Mouse (Mus musculus) activated CD4-positive, CD25-positive, alpha-beta regulatory T cell, adult 4 months (primary cell): Measurements from ENCODE around the gene Prpf39. TPM values are rescaled to one million over a fixed set of nuclear protein-coding genes. Genes with fewer than 3 reads are reported as not detected.

Source experiments
- ATAC-seq: one replicate; pipeline ENCODE4 v1.8.0; 2017
- polyA plus RNA-seq, 2 experiments: library from polyadenylated mRNA; unstranded; fragments of 100-300 nt; shearing (Covaris generic); gene quantifications; one replicate each; pipeline ENCODE4 v1.2.1; 2017

Gene Prpf39
- 10 to 100 TPM; 77.3 to 77.5 TPM for polyA plus RNA-seq

- ATAC-seq, result peak; percentile 77
Measured at GRCm38 (mm10) chr12:65036190-65036870, at the start of gene Prpf39. Gene Prpf39, plus strand, starts transcription at chr12:65036333.

- no peak for ATAC-seq
Measured at GRCm38 (mm10) chr12:65007725-65008124, 28.4 kb upstream of the Prpf39 start.

- no peak for ATAC-seq
Measured at GRCm38 (mm10) chr12:65022842-65023241, 13.3 kb upstream of the Prpf39 start.

- ATAC-seq, result peak; percentile 20
Measured at GRCm38 (mm10) chr12:65035839-65036189, 319 bp upstream of the Prpf39 start.

- no peak for ATAC-seq
Measured at GRCm38 (mm10) chr12:65036892-65037545, 886 bp downstream of the Prpf39 start.

- ATAC-seq, result peak; percentile 38
Measured at GRCm38 (mm10) chr12:65037546-65037937, 1.4 kb downstream of the Prpf39 start.

- peak; percentile 75 for ATAC-seq
Measured at GRCm38 (mm10) chr12:65048799-65049198, 12.7 kb downstream of the Prpf39 start.

- ATAC-seq, result no peak
Measured at GRCm38 (mm10) chr12:65058203-65058602, 22.1 kb downstream of the Prpf39 start.

- ATAC-seq, result peak; percentile 13
Measured at GRCm38 (mm10) chr12:65061082-65061481, 24.9 kb downstream of the Prpf39 start.

- ATAC-seq, result peak; percentile 98
Measured at GRCm38 (mm10) chr12:65065241-65065640, 29.1 kb downstream of the Prpf39 start.

GRCm38 (mm10) chr12:65066234-65066633 is 30.1 kb downstream of the Prpf39 start:
- no peak for ATAC-seq

GRCm38 (mm10) chr12:65068409-65068808 is 32.3 kb downstream of the Prpf39 start:
- no peak for ATAC-seq

- peak; percentile 3 for ATAC-seq
Measured at GRCm38 (mm10) chr12:65072911-65073610, 36.9 kb downstream of the Prpf39 start.

- peak; percentile 89 for ATAC-seq
Measured at GRCm38 (mm10) chr12:65073611-65074178, 37.6 kb downstream of the Prpf39 start, which contains the start of gene Fkbp3. Gene Fkbp3, minus strand, starts transcription at chr12:65074007.

- ATAC-seq, result no peak
Measured at GRCm38 (mm10) chr12:65074651-65075050, 38.5 kb downstream of the Prpf39 start.

GRCm38 (mm10) chr12:65075085-65075732 is 39.1 kb downstream of the Prpf39 start, which contains the start of gene Fancm:
Gene Fancm, plus strand, starts transcription at chr12:65075603.
- peak; percentile 64 for ATAC-seq

- ATAC-seq, result peak; percentile 10
Measured at GRCm38 (mm10) chr12:65075733-65076310, 39.7 kb downstream of the Prpf39 start.

- no peak for ATAC-seq
Measured at GRCm38 (mm10) chr12:65076906-65077305, 40.8 kb downstream of the Prpf39 start.

- no peak for ATAC-seq
Measured at GRCm38 (mm10) chr12:65108746-65109145, 72.6 kb downstream of the Prpf39 start.

- no peak for ATAC-seq
Measured at GRCm38 (mm10) chr12:65111503-65111902, 75.4 kb downstream of the Prpf39 start.

GRCm38 (mm10) chr12:65112811-65113210 is 76.7 kb downstream of the Prpf39 start:
- no peak for ATAC-seq
